Mouse (Mus musculus): ENCODE measurements around the gene Gm7534.

- TF ChIP-seq CTCF (IDR thresholded peaks at IDR 0.05) (peak; percentile 94), EP300 (IDR thresholded peaks at IDR 0.05) (no peak)
Measured at GRCm38 (mm10) chr4:134249651-134250050, 46.8 kb upstream of the Gm7534 start.
